Mouse (Mus musculus): ENCODE measurements around the gene Il11.

The Il11 gene

DNA sequence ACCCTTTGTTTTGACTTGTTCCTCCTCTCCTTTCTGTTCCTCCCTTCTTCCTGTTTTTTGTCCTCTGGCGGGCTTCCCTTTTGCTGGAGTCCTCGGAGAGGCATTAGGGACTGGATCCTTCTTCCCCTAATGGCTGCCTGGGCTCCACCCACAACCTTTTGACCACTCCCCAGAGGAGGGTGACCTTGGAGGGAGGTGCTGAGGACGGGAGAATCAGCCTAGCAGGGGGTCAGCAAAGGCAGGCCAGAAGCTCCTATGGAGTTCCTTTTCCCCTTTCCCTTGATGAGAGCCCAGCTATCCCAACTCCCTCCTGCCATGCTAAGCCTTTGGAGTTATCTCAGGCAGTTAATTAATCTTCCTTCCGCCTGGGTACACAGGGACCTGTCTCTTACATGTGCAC lies 41.5 kb downstream of the Il11 start:
- DNase-seq = peak; percentile 37

DNA sequence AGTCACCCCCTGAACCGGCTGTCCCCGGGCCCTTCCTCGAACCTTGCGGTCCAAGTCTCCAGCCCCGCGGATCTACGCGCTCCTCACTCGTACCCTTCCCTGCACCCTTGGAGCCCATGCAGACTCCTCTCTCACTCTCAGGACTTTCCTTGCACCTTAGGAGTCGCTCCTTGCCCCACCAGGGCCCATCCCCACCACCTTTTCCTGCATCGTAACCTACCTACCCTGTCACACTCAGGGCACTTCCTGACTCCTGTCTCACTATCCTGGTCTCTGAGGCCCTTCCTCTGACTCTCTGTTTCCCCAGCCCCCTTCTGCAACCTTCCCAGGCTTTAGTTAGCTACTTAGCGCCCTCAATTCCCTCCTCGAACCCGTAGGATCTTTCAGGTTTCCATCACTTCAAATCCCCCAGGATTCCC lies 42.3 kb downstream of the Il11 start:
- no peak for DNase-seq

DNA sequence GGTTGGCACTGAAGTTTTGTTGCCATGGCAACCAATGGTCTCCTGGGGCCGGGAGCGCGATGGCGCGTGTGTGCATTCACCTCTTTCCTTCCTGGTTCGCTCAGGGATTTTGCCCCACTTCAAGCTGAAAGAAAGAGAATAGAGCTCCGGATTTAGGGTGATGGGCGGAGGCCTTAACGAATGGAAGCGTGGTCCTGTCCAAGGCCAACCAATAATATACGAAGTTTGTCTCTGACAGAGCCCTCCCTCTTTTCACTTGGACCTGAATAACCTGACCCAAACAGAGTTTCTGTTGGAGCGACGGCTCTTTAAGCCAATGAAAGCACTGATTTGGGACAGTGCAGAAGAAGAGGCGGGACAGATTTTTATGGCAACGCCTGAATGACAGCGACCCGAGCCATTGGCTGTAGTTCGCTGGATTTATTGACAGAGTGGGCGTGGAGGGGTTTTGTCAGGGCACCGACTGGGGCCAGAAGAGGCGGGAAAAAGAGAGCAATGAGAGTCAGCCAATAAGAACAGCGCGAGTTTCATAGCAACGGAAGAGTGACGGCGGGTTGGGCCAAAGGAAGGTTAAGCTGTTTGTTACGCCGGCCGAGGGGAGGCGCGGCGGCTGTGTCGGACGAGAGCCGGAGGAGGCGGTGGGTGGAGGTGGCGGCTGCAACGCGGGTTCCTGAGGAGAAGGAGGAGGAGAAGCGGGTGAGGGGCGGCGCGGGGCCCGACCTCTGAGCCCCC lies 42.9 kb downstream of the Il11 start, which contains the start of gene Kmt5c:
Gene Kmt5c, plus strand, starts transcription at position 572 of the 732 bp plus-strand sequence.
- peak; percentile 92 for DNase-seq

DNA sequence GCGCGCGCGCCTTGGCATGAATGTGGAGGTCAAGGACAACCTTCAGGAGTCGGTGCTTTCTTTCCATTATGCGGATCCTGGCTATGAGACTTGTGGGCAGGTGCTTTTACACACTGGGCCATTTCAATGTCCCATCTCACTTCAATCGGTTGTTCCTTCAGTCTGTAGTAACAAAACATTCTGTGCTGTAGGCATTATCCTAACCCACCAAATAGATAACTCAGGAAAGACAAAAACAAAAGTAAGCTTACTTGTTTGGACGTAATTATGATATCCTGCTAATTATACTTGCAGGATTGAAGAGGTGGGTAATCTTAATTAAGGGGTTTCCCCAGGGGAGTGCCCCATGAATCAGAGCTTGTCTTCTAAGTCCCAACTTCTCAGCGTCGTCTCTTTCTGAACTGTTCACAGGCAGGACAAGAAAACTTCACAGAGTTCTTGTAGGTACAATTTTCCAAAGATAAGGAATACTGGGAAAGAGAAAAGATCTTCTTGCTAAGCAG lies 43.6 kb downstream of the Il11 start:
- DNase-seq = no peak

DNA sequence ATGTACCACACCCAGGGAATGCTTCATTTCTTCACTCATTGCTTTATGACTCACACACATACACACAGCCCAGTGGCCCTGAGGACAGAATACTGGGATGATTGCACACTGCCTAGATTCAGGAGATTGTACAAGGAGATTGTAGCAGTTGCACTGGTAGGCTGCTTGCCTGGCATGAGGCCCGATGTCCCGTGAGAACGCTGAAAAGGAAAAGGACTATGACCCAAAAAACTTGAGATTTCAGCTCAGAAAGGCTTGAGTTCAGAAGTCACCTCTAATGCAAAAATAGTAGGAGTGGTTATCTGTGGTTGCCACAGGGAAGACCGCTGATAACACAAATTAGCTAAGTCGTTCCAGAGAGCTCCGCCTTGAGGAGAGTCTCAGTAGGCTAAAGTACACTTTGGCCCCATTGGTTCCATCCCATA lies 49.7 kb downstream of the Il11 start:
- DNase-seq = no peak

DNA sequence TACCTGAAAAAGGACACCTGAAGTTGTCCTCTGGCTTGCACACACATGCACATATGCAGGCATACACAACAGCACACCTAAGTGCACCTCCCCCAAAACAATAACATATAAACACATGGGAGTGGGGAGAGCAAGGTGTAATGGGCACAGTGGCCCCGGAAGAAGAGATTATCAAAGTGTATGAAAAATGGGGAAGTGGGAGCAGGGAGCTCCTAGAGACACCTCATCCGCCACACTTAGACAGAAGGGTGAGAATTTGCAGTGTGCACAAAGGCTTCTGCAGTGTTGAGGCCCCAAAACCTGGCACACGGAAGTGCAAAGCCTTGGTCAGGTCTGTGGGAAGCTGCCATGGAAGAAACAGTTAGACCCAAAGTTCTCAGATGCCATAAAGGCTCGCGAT lies 51.6 kb downstream of the Il11 start:
- no peak for DNase-seq

DNA sequence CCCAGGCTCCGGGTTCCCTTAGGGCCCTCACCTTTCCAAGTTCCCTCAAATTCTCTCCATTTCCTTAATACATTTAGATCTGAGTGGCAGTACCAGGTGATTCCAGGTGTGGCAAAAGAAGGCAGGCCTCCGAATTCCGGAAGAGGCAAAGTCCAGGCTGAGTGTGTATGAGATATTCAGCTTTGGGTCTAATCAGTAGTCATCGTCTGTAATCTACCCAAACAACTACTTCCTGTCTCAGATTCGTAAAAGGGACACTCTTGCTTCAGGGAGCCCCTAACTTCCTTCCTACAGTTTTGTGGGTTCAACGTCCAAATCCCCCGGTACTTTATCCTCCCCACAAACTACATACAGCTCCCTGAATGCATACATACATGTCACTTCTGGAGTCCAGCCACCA lies 57.5 kb downstream of the Il11 start, which contains the start of gene Tmem150b:
Gene Tmem150b, minus strand, starts transcription at position 81 of the 400 bp plus-strand sequence.
- DNase-seq = no peak

DNA sequence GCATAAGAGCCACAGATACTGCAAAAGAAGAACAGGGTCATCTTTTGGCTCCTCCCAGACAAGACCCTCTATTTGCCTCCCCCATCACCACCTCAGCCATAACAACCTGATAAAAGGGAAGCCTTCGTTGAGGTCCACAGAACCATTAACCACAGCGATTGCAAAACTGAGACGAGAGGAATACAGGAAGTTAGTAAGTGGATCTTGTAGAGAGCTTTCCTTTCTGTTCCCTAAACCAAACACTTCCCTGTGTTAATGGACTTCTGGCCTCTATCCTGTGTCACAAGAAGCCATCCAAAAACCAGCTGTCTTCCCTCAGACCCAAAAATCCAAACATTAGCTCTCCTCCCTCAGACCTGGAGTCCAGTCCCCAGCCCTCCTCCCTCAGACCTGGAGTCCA lies 58.3 kb downstream of the Il11 start:
- no peak for DNase-seq

DNA sequence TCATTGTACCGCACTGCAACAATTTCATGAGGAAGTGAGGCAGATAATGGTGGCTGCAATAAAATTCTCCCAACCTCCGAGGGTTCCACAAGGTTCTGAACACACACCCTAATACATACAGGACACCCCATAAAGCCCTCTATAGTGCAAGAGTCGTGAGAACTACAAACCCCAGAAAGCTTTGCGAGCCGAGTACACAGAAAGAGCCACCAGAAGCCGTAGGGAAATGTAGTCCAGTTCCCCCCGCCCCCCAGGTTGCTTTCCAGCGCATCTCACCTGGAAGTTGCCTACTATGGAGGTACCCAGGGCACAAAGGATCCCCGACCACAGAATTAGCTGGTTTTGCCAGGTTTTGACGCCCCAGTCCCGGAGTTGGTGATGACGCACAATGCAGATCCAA lies 59.2 kb downstream of the Il11 start:
- peak; percentile 41 for DNase-seq

Measured in thymus, postnatal 4 days (tissue).